Mouse (Mus musculus) urinary bladder, postnatal 0 days (tissue): ENCODE results near the gene Gm973. TPM values are rescaled to one million over a fixed set of nuclear protein-coding genes. Genes with fewer than 3 reads are reported as not detected.

Experiments used
- polyA plus RNA-seq: library from polyadenylated mRNA; unstranded; fragments of >200 nt; fragmentation: Nextera tagmentation; extraction: Ambion mirVana; gene quantifications from 2 replicates; pipeline ENCODE4 v1.2.1, GENCODE M21; 2015

Gene Gm973
- polyA plus RNA-seq: 1.7 and 2.5 TPM in 2 replicates

DNA sequence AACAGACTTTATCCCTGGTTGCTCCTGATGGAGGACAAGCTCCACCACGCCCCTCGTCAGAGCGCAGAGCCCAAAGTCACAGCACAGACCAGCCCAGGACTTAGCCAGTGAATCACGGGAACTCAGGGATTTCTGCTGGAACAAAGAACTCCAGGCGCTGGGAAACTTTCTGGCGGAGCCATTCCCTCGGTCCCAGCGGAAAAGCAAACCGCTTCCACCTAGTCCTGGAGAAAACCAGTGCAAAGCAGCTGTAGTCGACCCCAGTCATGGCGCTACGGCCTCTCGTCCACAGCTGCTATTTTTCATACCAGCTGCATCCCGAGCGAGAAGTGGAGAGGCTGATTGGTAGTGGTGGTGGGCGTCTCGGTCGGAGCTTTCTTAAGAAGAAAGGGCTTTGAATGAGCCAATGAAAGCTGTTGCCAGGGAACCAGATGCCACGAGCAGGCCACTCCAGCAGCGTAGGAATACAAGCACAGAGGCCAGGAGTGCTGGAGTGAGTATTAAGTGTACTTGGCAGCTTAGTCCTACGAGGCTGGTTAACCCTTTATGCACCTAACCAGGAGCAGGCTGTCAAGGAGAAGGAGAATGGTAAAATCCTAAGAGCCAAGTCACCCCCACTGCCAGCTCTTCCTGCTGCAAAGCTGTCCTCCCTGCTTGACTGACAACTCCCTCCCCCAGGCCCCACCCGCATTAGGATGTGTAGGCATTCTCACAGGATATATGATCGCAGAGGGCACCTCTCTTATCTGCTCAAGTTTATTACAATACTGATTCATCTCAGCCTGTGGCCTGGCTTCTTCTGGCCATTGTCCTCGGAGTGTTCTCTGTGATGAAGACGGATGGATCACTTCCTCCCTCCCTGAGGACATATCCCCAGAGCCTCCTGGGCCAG, at the start of gene Gm973:
Gene Gm973 (plus strand): TSS at position 239 of the 892 bp plus-strand sequence.

DNA sequence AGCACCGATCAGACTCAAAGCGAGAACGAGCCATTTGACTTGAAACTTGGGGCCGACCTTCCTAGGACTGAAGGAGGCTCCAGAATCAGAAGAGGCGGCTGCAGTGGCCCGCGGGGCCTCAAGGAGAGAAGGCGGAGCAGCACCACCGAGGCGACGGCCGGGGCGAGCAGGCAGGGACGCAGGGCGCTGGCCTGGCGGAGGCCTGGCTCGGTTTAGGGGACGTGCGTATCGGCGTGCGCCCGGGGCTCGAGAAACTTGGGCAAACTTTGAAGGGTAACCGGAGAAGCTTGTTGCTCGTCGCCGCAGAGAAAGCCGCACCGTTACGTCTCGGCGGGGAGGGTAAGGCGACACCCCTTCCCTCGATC, 33.8 kb upstream of the Gm973 start, which contains the start of gene Fzd7:
Gene Fzd7 (plus strand): TSS at position 94 of the 365 bp plus-strand sequence.

GRCm38 (mm10) chr1:59670641-59671168, 154.6 kb downstream of the Gm973 start, which contains the start of gene Sumo1:
Gene Sumo1 (minus strand): TSS chr1:59670834.

DNA sequence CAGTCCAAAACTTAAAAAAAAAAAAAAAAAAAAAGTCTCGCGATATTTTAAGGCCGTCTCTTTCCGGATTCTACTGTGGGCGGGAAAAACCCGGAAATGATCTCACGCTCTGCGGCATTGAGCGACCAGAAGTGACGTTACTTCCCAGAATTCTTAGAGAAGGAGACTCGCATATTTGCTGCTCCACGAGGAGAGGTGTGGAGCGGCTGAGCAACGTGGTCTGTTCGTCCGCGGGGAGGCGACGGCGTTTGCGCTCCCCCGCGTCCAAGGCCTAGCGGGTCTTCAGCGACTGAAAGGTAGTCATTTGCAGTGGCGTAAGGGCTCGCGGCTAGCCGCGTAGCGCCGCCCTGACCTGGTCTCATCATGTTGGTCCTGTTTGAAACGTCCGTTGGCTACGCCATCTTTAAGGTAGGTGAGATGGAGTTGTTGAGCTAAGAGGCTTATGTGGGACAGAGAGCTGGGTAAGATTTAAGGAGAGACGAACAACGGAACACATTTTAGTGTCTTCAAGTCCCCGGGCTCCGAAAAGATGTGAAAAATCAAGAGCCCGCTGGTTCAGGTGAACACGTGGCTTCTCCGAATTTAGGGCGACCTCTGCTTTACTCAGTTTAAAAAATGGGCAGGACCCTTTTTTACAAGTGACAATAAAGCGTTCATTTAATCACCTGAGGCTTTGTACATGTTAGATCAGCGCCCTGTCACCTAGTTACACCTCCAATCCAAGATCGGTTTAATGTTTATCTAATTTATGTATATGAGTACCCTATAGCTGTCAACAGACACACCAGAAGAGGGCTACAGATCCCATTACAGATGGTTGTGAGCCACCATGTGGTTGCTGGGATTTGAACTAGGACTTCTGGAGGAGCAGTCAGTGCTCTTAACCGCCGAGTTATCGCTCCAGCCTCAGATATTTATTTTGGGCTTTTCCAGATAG, 169.0 kb downstream of the Gm973 start, which contains the start of gene Nop58:
Gene Nop58 (plus strand): TSS at position 153 of the 937 bp plus-strand sequence.

Other genes starting within 250 kb of the Gm973 start
- gene Fzd7, start 33.8 kb upstream of the Gm973 start, polyA plus RNA-seq: 7.2 and 8.0 TPM in 2 replicates
- 208 and 235 TPM in 2 replicates for gene Sumo1, start 154.6 kb downstream of the Gm973 start, polyA plus RNA-seq
- 125 and 165 TPM in 2 replicates for gene Nop58, start 168.7 kb downstream of the Gm973 start, polyA plus RNA-seq
- 6.4 and 7.4 TPM in 2 replicates for gene Bmpr2, start 247.1 kb downstream of the Gm973 start, polyA plus RNA-seq